Mouse (Mus musculus): ENCODE measurements around the gene Srebf2.

GRCm38 (mm10) chr15:82215332-82216046 lies 68.5 kb downstream of the Srebf2 start:
- no peak for TF ChIP-seq POLR2A (IDR thresholded peaks at IDR 0.05; ENCODE audit: low read depth, low read length)
- TF ChIP-seq CTCF (IDR thresholded peaks at IDR 0.05; ENCODE audit: extremely low read depth, insufficient read length, insufficient replicate concordance, low read depth, low read length) = no peak
